Comparison of ENCODE assay signal across 12 mouse cellular contexts in the genomic region with DNA sequence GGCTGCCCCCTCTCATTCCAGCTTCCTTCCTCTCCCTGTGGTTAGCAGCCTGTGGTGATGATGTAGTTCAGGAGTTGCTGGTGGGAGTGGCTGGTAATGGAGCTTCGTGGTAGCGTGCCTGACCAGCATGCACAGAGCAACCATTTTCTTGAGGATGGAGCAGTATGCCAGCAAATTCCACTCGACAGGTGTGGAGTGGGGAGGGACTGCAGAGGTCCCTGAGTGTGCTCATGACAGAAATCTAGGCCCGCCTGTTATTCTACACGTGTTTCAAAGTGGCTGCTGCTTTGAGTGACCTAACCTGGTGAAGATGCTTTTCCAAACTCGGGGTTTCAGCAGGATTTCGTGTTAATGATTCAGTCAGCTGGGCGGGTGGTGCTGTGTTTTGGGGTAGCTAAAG.
"Had no signal": no experiment of that assay in that cellular context is flagged by ENCODE, and none has a peak within 500 bp of the region (broad histone marks: within the 10 kb centered on the region; RNA-seq: fewer than 3 reads in every experiment).

No protein-coding gene starts in this region.

- DNase-seq: gastrocnemius, adult 2 months; gastrocnemius, postnatal 10 days; gastrocnemius, postnatal 25 days; heart, adult 2 months; heart, postnatal 14 days; heart, postnatal 36 days; kidney, adult 18-20 months; kidney, adult 8-10 months; kidney, postnatal 10 days; kidney, postnatal 25 days; kidney, postnatal 4 days; liver had no signal
